Mouse (Mus musculus) forebrain, postnatal 0 days (tissue): ENCODE data around the gene Mtf1. TPM values are rescaled to one million over a fixed set of nuclear protein-coding genes. Genes with fewer than 3 reads are reported as not detected.

Experiments used
- ATAC-seq: fragments of 200-750 bp; cut with Nextera tagmentation; 2 replicates; pipeline ENCODE4 v1.8.0; 2017; ENCODE audit warnings: mild to moderate bottlenecking, moderate library complexity
- DNase-seq: peaks from one replicate; pipeline ENCODE4 v3.0.0-alpha.2; 2015
- H3K27ac ChIP-seq: fragments of 300-500 bp; sonication (generic); 2 replicates; pipeline ENCODE4 v1.5.1; 2014; ENCODE audit warnings: low read depth, mild to moderate bottlenecking, antibody characterized with exemption, low read length, moderate library complexity, mixed read lengths
- H3K27me3 ChIP-seq: fragments of 300-500 bp; sonication (generic); 2 replicates; pipeline ENCODE4 v1.6.1; 2014; ENCODE audit warnings: mild to moderate bottlenecking, low read length, mixed read lengths; ENCODE audit not compliant: insufficient read depth
- H3K36me3 ChIP-seq: fragments of 300-500 bp; sonication (generic); 2 replicates; pipeline ENCODE4 v1.6.1; 2014; ENCODE audit warnings: mild to moderate bottlenecking, moderate library complexity; ENCODE audit not compliant: insufficient read depth
- H3K4me1 ChIP-seq: fragments of 300-500 bp; sonication (generic); 2 replicates; pipeline ENCODE4 v1.6.1; 2014; ENCODE audit warnings: antibody characterized with exemption; ENCODE audit not compliant: insufficient read depth
- H3K4me2 ChIP-seq: fragments of 300-500 bp; sonication (generic); 2 replicates; pipeline ENCODE4 v1.6.1; 2014; ENCODE audit warnings: low read depth, mild to moderate bottlenecking, moderate library complexity
- H3K4me3 ChIP-seq: fragments of 300-500 bp; sonication (generic); 2 replicates; pipeline ENCODE4 v1.5.1; 2014; ENCODE audit warnings: low read depth, low read length, mixed read lengths
- H3K9ac ChIP-seq: fragments of 300-500 bp; sonication (generic); 2 replicates; pipeline ENCODE4 v1.6.1; 2014; ENCODE audit warnings: mild to moderate bottlenecking
- H3K9me3 ChIP-seq: fragments of 300-500 bp; sonication (generic); 2 replicates; pipeline ENCODE4 v1.6.1; 2016; ENCODE audit warnings: low read length
- CTCF ChIP-seq: sonication (generic); IDR thresholded peaks from 2 replicates; pipeline ENCODE4 v1.5.1; 2016; ENCODE audit warnings: antibody characterized with exemption, control low read depth, low read depth
- WGBS: fragments of 180-500 bp; shearing (Covaris S2); extraction: QIAGEN DNeasy Blood & Tissue Kit; methylation state at CpG from one replicate; pipeline ENCODE4 v1.1.7; 2014; 5-methylcytosine and 5-hydroxymethylcytosine counted together
- polyA plus RNA-seq: library from polyadenylated mRNA; unstranded; fragments of >200 nt; fragmentation: Nextera tagmentation; extraction: Ambion mirVana; gene quantifications from 2 replicates; pipeline ENCODE4 v1.2.1, GENCODE M21; 2015
- total RNA-seq: library from RNA; depleted of rRNA; stranded (reverse); fragments of >200 nt; gene quantifications from 2 replicates; pipeline ENCODE4 v1.2.3, GENCODE M21; 2014; rRNA removed

The Mtf1 gene
- total and polyA plus RNA-seq, 2 experiments from 2014 or later: 15.6 to 24.4 TPM

- DNase-seq (no peak), ATAC-seq (no peak)
Observed at GRCm38 (mm10) chr4:124898428-124898827, 96.5 kb downstream of the Mtf1 start.

More at GRCm38 (mm10) chr4:124898428-124898827, 96.5 kb downstream of the Mtf1 start:
- WGBS: 23% methylated on average over 10 of the region's 10 CpGs
- no peak overlapping the region for H3K4me2 ChIP-seq
- no peak overlapping the region for H3K27ac ChIP-seq
- H3K36me3 ChIP-seq: no peaks in the 10 kb centered on the region
- no peaks in the 10 kb centered on the region for H3K4me1 ChIP-seq
- H3K9ac ChIP-seq: no peak overlapping the region
- H3K9me3 ChIP-seq: no peaks in the 10 kb centered on the region
- H3K27me3 ChIP-seq: peaks cover 11% of the 10 kb centered on the region; the same call in 1 of the 2 replicates
- H3K4me3 ChIP-seq: no peak overlapping the region
- TF ChIP-seq CTCF: no peak

Other genes starting within 250 kb of the Mtf1 start
- 0.23 TPM in 1 of 2 replicates, not detected in the other for gene 3100002H09Rik, start 191.3 kb upstream of the Mtf1 start, total RNA-seq
- gene 3100002H09Rik, start 191.3 kb upstream of the Mtf1 start, polyA plus RNA-seq: 0.18 TPM in 1 of 2 replicates, not detected in the other
- gene Pou3f1, start 145.3 kb upstream of the Mtf1 start, total RNA-seq: 19.7 and 30.5 TPM in 2 replicates
- gene Pou3f1, start 145.3 kb upstream of the Mtf1 start, polyA plus RNA-seq: 20.2 and 31.1 TPM in 2 replicates
- gene Utp11, start 108.5 kb upstream of the Mtf1 start, total RNA-seq: 14.2 and 16.2 TPM in 2 replicates
- 30.9 and 33.0 TPM in 2 replicates for gene Utp11, start 108.5 kb upstream of the Mtf1 start, polyA plus RNA-seq
- 2.5 and 3.0 TPM in 2 replicates for gene Fhl3, start 101.4 kb upstream of the Mtf1 start, total RNA-seq
- 1.4 and 2.0 TPM in 2 replicates for gene Fhl3, start 101.4 kb upstream of the Mtf1 start, polyA plus RNA-seq
- gene Sf3a3, start 87.3 kb upstream of the Mtf1 start, total RNA-seq: 46.3 and 54.4 TPM in 2 replicates
- gene Sf3a3, start 87.3 kb upstream of the Mtf1 start, polyA plus RNA-seq: 68.3 and 84.1 TPM in 2 replicates
- gene Inpp5b, start 60.3 kb upstream of the Mtf1 start, total RNA-seq: 17.9 and 21.7 TPM in 2 replicates
- gene Inpp5b, start 60.3 kb upstream of the Mtf1 start, polyA plus RNA-seq: 8.0 and 11.2 TPM in 2 replicates
- 81.7 and 82.2 TPM in 2 replicates for gene Yrdc, start 48.6 kb downstream of the Mtf1 start, total RNA-seq
- 67.3 and 70.5 TPM in 2 replicates for gene Yrdc, start 48.6 kb downstream of the Mtf1 start, polyA plus RNA-seq
- 144 and 167 TPM in 2 replicates for gene 1110065P20Rik, start 49.1 kb downstream of the Mtf1 start, total RNA-seq
- gene 1110065P20Rik, start 49.1 kb downstream of the Mtf1 start, polyA plus RNA-seq: 141 and 162 TPM in 2 replicates
- 35.7 and 41.7 TPM in 2 replicates for gene Maneal, start 60.1 kb downstream of the Mtf1 start, total RNA-seq
- 8.4 and 9.4 TPM in 2 replicates for gene Maneal, start 60.1 kb downstream of the Mtf1 start, polyA plus RNA-seq
- 9.6 and 10.2 TPM in 2 replicates for gene Epha10, start 78.8 kb downstream of the Mtf1 start, total RNA-seq
- gene Epha10, start 78.8 kb downstream of the Mtf1 start, polyA plus RNA-seq: 2.0 and 4.0 TPM in 2 replicates
- 12.4 and 36.1 TPM in 2 replicates for gene 9930104L06Rik, start 134.9 kb downstream of the Mtf1 start, total RNA-seq
- gene 9930104L06Rik, start 134.9 kb downstream of the Mtf1 start, polyA plus RNA-seq: 6.0 and 8.7 TPM in 2 replicates
- 7.3 and 10.1 TPM in 2 replicates for gene Cdca8, start 137.2 kb downstream of the Mtf1 start, total RNA-seq
- gene Cdca8, start 137.2 kb downstream of the Mtf1 start, polyA plus RNA-seq: 16.8 and 21.2 TPM in 2 replicates
- gene Rspo1, start 184.3 kb downstream of the Mtf1 start, total RNA-seq: 0.77 and 2.4 TPM in 2 replicates
- gene Rspo1, start 184.3 kb downstream of the Mtf1 start, polyA plus RNA-seq: 0.87 and 1.9 TPM in 2 replicates
- gene Gnl2, start 214.5 kb downstream of the Mtf1 start, total RNA-seq: 63.7 and 68.5 TPM in 2 replicates
- gene Gnl2, start 214.5 kb downstream of the Mtf1 start, polyA plus RNA-seq: 82.3 and 84.0 TPM in 2 replicates